Mouse (Mus musculus) E14TG2a.4 (cell line): ENCODE data around the gene Gpr88.

ENCODE experiments used
- H3K27me3 ChIP-seq: 2 replicates; pipeline ENCODE4 v1.6.1; 2014; ENCODE audit warnings: low read length, control low read depth; ENCODE audit not compliant: insufficient read depth
- H3K36me3 ChIP-seq: 2 replicates; pipeline ENCODE4 v1.6.1; 2014; ENCODE audit warnings: low read length, control low read depth; ENCODE audit not compliant: insufficient read depth
- H3K4me1 ChIP-seq: replicated peaks from 2 replicates; pipeline ENCODE4 v1.6.1; 2014; ENCODE audit warnings: low read depth, low read length, control low read depth
- H3K4me3 ChIP-seq: replicated peaks from 2 replicates; pipeline ENCODE4 v1.5.1; 2014; ENCODE audit warnings: mild to moderate bottlenecking, low read length
- H3K9me3 ChIP-seq: 2 replicates; pipeline ENCODE4 v1.6.1; 2014; ENCODE audit warnings: low read length, control low read depth
- CTCF ChIP-seq: conservative IDR thresholded peaks from 2 replicates; pipeline ENCODE4 v1.5.1; 2014; ENCODE audit warnings: low read length
- NANOG ChIP-seq: IDR thresholded peaks from 2 replicates; pipeline ENCODE4 v1.6.1; 2014; ENCODE audit warnings: borderline replicate concordance, low read length, mixed read lengths
- POU5F1 ChIP-seq: IDR thresholded peaks from 2 replicates; pipeline ENCODE4 v1.6.1; 2014; ENCODE audit warnings: low read length, borderline replicate concordance

Gene Gpr88

GRCm38 (mm10) chr3:116200060-116200459, 53.2 kb downstream of the Gpr88 start:
- no peak for TF ChIP-seq POU5F1
- TF ChIP-seq NANOG: no peak
- TF ChIP-seq CTCF: no peak
- Histone ChIP-seq H3K4me3 (no peak overlapping the region), H3K9me3 (no peaks in the 10 kb centered on the region), H3K4me1 (no peaks in the 10 kb centered on the region), H3K27me3 (no peaks in the 10 kb centered on the region; the same call in 1 of the 2 replicates), H3K36me3 (no peaks in the 10 kb centered on the region)
